Mouse (Mus musculus) neural tube, embryonic 12.5 days (tissue): Measurements from ENCODE around the gene Mrps12. TPM values are rescaled to one million over a fixed set of nuclear protein-coding genes. Genes with fewer than 3 reads are reported as not detected.

Source experiments
- ATAC-seq: fragments of 200-750 bp; cut with Nextera tagmentation; 2 replicates; pipeline ENCODE4 v1.8.0; 2017; ENCODE audit warnings: low read depth, mild to moderate bottlenecking, moderate TSS enrichment, moderate library complexity; ENCODE audit not compliant: low FRiP score
- H3K27ac ChIP-seq: fragments of 300-500 bp; sonication (generic); 2 replicates; pipeline ENCODE4 v1.5.1; 2016
- H3K27me3 ChIP-seq: fragments of 300-500 bp; sonication (generic); replicated peaks from 2 replicates; pipeline ENCODE4 v1.6.1; 2016; ENCODE audit warnings: mild to moderate bottlenecking
- H3K36me3 ChIP-seq: fragments of 300-500 bp; sonication (generic); 2 replicates; pipeline ENCODE4 v1.6.1; 2016; ENCODE audit warnings: mild to moderate bottlenecking
- H3K4me1 ChIP-seq: fragments of 300-500 bp; sonication (generic); 2 replicates; pipeline ENCODE4 v1.6.1; 2016
- H3K4me2 ChIP-seq: fragments of 300-500 bp; sonication (generic); replicated peaks from 2 replicates; pipeline ENCODE4 v1.6.1; 2016; ENCODE audit warnings: mild to moderate bottlenecking
- H3K4me3 ChIP-seq: fragments of 300-500 bp; sonication (generic); 2 replicates; pipeline ENCODE4 v1.5.1; 2016
- H3K9ac ChIP-seq: fragments of 300-500 bp; sonication (generic); 2 replicates; pipeline ENCODE4 v1.6.1; 2016; ENCODE audit warnings: mild to moderate bottlenecking
- H3K9me3 ChIP-seq: fragments of 300-500 bp; sonication (generic); 2 replicates; pipeline ENCODE4 v1.6.1; 2016; ENCODE audit warnings: mild to moderate bottlenecking
- WGBS: fragments of 180-500 bp; shearing (Covaris S2); methylation state at CpG from one replicate; pipeline ENCODE4 v1.1.7; 2016; 5-methylcytosine and 5-hydroxymethylcytosine counted together
- polyA plus RNA-seq: library from polyadenylated mRNA; unstranded; fragments of >200 nt; fragmentation: Nextera tagmentation; extraction: Ambion mirVana; gene quantifications from 2 replicates; pipeline ENCODE4 v1.2.1, GENCODE M21; 2016

Gene Mrps12
- polyA plus RNA-seq, 1 experiment from 2014 or later = 127 TPM

DNA sequence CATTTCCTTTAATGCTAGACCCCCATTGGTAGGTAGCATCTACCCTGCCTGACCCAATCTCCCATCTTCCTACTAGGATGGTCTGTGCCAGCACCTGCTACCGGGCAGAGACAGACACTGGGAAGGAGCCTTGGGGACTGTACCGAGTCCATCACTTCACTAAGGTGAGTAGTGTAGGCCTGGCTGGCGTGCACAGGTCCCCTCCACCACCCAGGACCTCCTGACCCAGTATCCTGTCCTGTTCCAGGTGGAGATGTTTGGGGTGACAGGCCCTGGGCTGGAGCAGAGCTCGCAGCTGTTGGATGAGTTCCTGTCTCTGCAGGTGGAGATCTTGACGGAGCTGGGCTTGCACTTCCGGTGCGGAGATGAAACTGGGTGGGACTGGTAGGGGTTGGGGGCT is 8.3 kb upstream of the Mrps12 start:
- Histone ChIP-seq H3K36me3 (peaks cover 44% of the 10 kb centered on the region), H3K27me3 (no peaks in the 10 kb centered on the region), H3K27ac (no peak overlapping the region), H3K4me2 (no peak overlapping the region), H3K4me1 (no peaks in the 10 kb centered on the region), H3K9me3 (no peaks in the 10 kb centered on the region), H3K9ac (no peak overlapping the region), H3K4me3 (no peak overlapping the region)
- ATAC-seq = no peak
- 96% methylated on average over 7 of the region's 7 CpGs for WGBS

DNA sequence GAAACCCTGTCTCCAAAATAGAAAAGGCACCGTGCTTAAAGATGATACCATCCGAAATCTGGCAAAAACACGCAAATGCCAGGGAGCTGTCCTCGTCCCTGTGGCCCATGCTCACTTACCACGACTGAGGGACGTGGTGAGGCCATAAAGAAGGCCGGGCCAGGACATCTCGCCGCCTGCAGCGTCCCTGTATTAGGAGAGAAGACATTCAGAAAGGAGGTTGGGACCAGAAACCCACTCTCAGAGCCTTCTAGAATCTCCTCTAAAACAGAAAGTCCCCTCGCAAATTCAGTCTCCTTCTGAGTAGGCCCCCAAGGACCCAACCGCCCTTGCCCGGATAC is 282 bp downstream of the Mrps12 start:
- Histone ChIP-seq H3K27me3 (no peaks in the 10 kb centered on the region), H3K27ac (no peak overlapping the region), H3K4me1 (peaks cover 10% of the 10 kb centered on the region), H3K9ac (peak overlapping the region; percentile 80), H3K4me2 (peak overlapping the region; percentile 83), H3K4me3 (peak overlapping the region; percentile 63), H3K9me3 (no peaks in the 10 kb centered on the region), H3K36me3 (peaks cover 46% of the 10 kb centered on the region)
- 1% methylated on average over 13 of the region's 13 CpGs for WGBS
- peak; percentile 18 for ATAC-seq

DNA sequence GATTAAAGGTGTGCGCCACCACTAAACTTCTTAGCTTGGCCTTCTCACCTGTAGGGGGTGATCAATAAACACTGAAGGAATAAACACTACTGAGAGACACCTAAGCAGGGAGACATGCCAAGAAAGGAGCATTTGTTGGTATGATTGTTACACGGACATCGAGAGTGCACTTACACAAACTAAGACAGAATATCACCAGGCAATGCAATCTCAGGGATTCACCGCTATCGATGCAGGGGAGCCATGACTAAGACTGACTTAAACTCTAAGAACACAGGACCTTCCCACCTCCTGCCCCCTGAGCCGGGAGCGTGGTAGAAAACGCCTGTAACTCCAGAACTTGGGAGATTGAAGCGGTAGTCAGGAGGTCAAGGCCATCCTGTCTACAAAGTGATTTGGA is 671 bp downstream of the Mrps12 start:
- H3K4me3 ChIP-seq = peak overlapping the region; percentile 63
- no peaks in the 10 kb centered on the region for H3K9me3 ChIP-seq
- H3K36me3 ChIP-seq = peaks cover 42% of the 10 kb centered on the region
- no peaks in the 10 kb centered on the region for H3K27me3 ChIP-seq
- H3K4me2 ChIP-seq = peak overlapping the region; percentile 83
- no peak for ATAC-seq
- 40% methylated on average over 9 of the region's 9 CpGs for WGBS
- H3K27ac ChIP-seq = no peak overlapping the region
- peak overlapping the region; percentile 80 for H3K9ac ChIP-seq
- H3K4me1 ChIP-seq = peaks cover 10% of the 10 kb centered on the region

DNA sequence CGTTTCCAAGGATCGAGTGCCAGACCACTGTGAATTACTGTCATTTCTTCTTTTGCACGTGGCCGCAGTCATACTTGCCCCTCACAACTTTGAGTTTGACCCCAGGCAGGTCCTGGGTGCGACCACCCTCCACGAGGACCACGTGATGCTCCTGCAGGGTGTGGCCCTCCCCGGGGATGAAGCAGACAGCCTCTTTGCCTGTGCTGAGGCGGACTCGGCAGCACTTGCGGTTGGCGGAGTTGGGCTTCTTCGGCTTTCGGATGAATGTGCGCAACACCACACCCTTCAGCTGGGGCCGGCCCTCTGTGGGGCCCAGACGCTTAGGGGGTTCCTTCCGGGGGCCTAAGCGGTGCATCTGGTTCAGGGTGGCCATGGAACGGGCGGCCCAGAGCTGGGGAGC is 1.8 kb downstream of the Mrps12 start:
- Histone ChIP-seq H3K4me2 (no peak overlapping the region), H3K4me1 (peaks cover 10% of the 10 kb centered on the region), H3K27me3 (no peaks in the 10 kb centered on the region), H3K36me3 (peaks cover 32% of the 10 kb centered on the region), H3K4me3 (no peak overlapping the region), H3K9ac (no peak overlapping the region), H3K27ac (no peak overlapping the region), H3K9me3 (no peaks in the 10 kb centered on the region)
- ATAC-seq = no peak
- whole genome bisulfite sequencing = 95% methylated on average over 21 of the region's 21 CpGs

DNA sequence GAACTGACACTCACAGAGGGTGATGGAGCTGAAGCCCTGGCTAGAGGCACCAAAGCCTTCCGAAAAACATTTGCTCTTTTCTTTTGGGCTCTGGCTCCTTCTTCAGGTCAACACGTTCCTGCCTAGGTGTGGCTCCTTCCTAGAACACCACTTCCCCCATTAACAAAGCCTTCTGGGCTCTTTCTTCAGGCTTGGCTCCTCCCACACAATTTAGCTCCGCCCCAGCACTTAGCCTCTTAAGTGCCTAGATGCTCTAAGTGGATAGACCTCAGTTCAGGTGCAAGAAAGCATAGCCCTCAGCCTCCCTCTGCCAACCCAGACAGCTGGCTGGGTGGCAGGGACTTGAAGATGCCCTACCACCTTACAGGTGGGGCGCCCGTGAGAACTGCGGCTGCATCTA is 5.9 kb downstream of the Mrps12 start:
- peaks cover 6% of the 10 kb centered on the region; the same call in 1 of the 2 replicates for H3K4me1 ChIP-seq
- H3K9me3 ChIP-seq = peaks cover 6% of the 10 kb centered on the region; the same call in 1 of the 2 replicates
- WGBS = 79% methylated on average over 6 of the region's 6 CpGs
- no peak overlapping the region for H3K4me3 ChIP-seq
- H3K4me2 ChIP-seq = no peak overlapping the region
- H3K27ac ChIP-seq = no peak overlapping the region
- no peak overlapping the region for H3K9ac ChIP-seq
- peaks cover 8% of the 10 kb centered on the region; the same call in 1 of the 2 replicates for H3K27me3 ChIP-seq
- ATAC-seq = no peak
- H3K36me3 ChIP-seq = peaks cover 26% of the 10 kb centered on the region

DNA sequence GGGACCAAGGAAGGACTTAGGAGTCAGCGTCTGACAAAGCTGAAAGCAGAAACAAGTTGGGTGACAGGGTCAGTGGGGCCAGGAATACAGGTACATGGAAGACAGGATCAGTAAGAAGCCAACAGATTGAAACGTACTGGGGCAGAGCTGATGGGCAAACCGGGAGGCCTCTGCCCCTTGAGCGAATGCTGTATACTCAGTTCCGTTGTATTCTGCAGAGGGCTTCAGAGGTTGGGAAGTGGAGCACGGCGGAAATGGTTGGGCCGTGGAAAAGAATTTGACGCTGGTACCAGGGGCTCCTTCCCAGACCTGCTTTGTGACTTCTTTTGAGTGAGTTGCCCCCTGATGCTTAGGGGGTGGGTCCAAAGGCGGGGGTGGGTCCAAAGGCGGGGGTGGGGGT is 8.4 kb downstream of the Mrps12 start:
- peaks cover 6% of the 10 kb centered on the region; the same call in 1 of the 2 replicates for H3K9me3 ChIP-seq
- no peak overlapping the region for H3K9ac ChIP-seq
- no peak overlapping the region for H3K27ac ChIP-seq
- peaks cover 6% of the 10 kb centered on the region; the same call in 1 of the 2 replicates for H3K4me1 ChIP-seq
- 0 out of 2 replicates have a peak, but pooled peaks have one; percentile 35 for ATAC-seq
- H3K4me2 ChIP-seq = peak overlapping the region; percentile 70
- peaks cover 14% of the 10 kb centered on the region for H3K36me3 ChIP-seq
- WGBS = 5% methylated on average over 11 of the region's 11 CpGs
- H3K27me3 ChIP-seq = peaks cover 8% of the 10 kb centered on the region; the same call in 1 of the 2 replicates
- H3K4me3 ChIP-seq = peak overlapping the region; percentile 39

DNA sequence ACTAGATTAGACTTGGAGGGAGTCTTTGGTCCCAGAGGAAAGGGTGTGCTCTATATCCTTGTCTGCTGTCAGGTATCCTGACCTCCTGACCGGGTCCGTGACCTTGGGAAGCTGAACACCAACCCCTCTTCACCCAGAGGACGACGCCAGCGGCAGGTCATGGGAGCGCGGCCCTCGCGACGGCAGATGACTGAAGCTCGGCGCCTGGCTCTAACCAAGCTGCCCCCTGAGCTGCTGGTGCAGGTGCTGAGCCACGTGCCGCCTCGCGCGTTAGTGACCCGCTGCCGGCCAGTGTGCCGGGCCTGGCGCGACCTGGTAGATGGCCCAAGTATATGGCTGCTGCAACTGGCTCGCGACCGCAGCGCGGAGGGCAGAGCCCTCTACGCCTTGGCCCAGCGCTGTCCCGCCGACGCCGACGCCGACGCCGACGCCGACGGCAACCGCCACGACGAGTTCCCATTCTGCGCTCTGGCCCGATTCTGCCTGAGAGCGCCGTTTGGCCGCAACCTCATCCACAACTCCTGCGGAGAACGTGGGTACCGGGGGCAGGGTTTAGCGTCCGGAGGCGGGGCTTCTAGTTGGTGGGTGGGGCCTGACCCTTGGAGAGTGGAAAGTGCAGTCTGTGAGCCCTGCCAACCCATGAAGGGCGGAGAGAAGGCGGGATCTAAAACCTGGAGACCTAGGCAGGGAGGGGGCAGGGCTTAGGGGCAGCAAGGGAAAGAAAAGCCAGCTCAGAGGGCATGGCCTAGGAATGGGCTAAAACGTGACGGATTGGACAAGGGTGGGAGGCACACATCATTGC is 9.1 kb downstream of the Mrps12 start:
- Histone ChIP-seq H3K4me3 (peak overlapping the region; percentile 39), H3K36me3 (peaks cover 9% of the 10 kb centered on the region), H3K27ac (no peak overlapping the region), H3K9ac (peak overlapping the region; percentile 50; the same call in 1 of the 2 replicates), H3K9me3 (peaks cover 6% of the 10 kb centered on the region; the same call in 1 of the 2 replicates), H3K27me3 (peaks cover 8% of the 10 kb centered on the region; the same call in 1 of the 2 replicates), H3K4me2 (peak overlapping the region; percentile 70), H3K4me1 (peaks cover 10% of the 10 kb centered on the region; the same call in 1 of the 2 replicates)
- ATAC-seq = peak; percentile 71
- WGBS = 2% methylated on average over 58 of the region's 58 CpGs

DNA sequence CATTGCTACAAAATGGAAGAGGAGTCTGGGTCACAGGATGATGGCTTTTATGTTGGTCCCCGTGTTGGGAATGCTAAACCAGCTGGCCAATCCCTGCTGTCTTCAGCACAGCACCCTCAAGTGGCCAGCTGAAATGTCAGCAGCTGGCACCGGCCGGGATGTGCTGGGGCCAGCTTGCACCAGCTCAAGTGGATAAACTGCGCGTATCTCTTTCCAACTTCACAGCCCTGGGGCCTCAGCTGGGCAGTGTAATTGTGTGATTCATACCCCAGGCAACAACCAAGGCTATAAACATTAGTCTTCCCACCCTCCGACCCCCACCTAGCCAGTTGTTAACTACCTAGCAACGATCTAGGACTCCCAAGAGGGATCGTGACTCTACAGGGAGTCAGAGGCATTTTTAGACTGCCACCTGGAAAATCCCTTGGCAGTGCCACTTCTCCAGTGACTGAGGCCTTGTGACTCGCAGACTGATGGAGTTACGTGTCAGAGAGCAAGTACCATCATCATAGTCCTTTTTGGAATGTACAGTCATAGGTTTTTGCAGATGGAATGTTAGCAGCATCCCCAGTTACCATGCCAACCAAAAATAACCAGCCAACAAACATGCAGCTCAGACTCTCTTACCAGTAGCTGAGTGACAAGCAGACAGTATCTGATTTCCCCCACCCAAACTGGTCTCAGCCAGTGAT is 13.8 kb downstream of the Mrps12 start:
- H3K9me3 ChIP-seq = peaks cover 6% of the 10 kb centered on the region; the same call in 1 of the 2 replicates
- 42% methylated on average over 10 of the region's 10 CpGs for WGBS
- H3K9ac ChIP-seq = no peak overlapping the region
- no peak overlapping the region for H3K4me3 ChIP-seq
- peak; percentile 61 for ATAC-seq
- H3K27ac ChIP-seq = no peak overlapping the region
- peaks cover 12% of the 10 kb centered on the region; the same call in 1 of the 2 replicates for H3K4me1 ChIP-seq
- peaks cover 8% of the 10 kb centered on the region; the same call in 1 of the 2 replicates for H3K27me3 ChIP-seq
- H3K4me2 ChIP-seq = no peak overlapping the region
- H3K36me3 ChIP-seq = no peaks in the 10 kb centered on the region

DNA sequence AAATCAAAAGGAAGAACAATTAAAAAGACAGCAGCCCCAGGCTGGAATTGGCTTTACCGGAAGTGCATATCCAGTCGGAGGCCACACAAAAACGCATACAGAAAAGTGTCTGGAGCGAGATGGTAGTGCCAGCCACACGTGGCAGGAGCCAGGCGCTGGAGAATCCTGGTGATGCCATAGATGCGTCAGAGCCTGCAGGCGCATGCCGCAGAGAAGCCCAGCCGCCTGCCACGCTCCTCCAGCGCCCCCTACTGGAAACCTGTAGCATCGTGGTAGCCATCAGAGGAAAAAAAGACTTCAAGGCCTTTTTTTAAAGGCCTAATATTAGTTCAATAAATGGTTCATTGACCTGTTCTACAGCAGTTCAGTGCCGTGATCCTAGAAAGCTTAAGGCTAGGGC is 15.0 kb downstream of the Mrps12 start:
- WGBS = 8% methylated on average over 14 of the region's 14 CpGs
- H3K9ac ChIP-seq = no peak overlapping the region
- peak overlapping the region; percentile 36 for H3K4me2 ChIP-seq
- H3K36me3 ChIP-seq = no peaks in the 10 kb centered on the region
- H3K27me3 ChIP-seq = no peaks in the 10 kb centered on the region
- ATAC-seq = 0 out of 2 replicates have a peak, but pooled peaks have one; percentile 62
- peaks cover 6% of the 10 kb centered on the region; the same call in 1 of the 2 replicates for H3K9me3 ChIP-seq
- no peak overlapping the region for H3K27ac ChIP-seq
- no peak overlapping the region for H3K4me3 ChIP-seq
- H3K4me1 ChIP-seq = peaks cover 6% of the 10 kb centered on the region; the same call in 1 of the 2 replicates

DNA sequence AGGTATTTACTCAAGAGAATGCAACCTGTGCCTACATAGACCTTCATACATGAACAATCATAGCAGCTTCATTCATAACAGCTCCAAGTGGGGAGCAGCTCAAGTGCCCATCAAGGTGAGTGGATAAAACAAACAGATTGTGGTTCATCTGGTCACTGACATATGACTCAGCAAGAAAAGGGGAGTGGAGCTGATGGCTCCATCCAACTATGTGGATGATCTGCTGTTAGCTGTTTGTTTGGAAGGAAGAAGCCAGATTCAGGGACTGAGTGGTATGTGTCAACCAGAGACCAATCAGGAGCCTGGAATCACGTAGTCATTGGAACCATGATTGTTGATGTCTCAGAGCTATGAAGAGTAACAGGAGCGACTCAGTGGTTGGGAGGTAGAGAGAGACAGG is 17.0 kb downstream of the Mrps12 start:
- H3K9me3 ChIP-seq = no peaks in the 10 kb centered on the region
- no peaks in the 10 kb centered on the region for H3K36me3 ChIP-seq
- H3K9ac ChIP-seq = no peak overlapping the region
- no peak for ATAC-seq
- no peaks in the 10 kb centered on the region for H3K27me3 ChIP-seq
- no peak overlapping the region for H3K27ac ChIP-seq
- H3K4me2 ChIP-seq = no peak overlapping the region
- H3K4me3 ChIP-seq = no peak overlapping the region
- peaks cover 6% of the 10 kb centered on the region; the same call in 1 of the 2 replicates for H3K4me1 ChIP-seq
- 94% methylated on average over 2 of the region's 2 CpGs for WGBS

DNA sequence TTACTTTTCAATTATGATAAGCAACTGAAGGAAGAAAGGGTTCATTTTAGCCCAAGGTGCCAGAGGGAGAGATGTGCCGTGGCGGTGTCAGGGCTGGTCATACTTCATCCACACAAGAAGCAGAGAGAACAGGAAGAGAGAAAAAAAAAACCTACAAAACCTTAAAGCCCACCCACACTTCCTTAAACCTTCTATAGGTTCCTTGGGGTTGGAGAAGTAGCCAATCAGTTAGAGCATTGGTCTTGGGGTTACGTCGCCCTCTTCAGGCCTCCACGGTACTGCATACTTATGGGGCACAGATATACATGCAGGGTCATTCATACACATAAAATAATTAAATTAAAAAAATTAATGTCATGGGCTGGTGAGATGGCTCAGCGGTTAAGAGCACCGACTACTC is 19.5 kb downstream of the Mrps12 start:
- ATAC-seq = no peak
- H3K27ac ChIP-seq = no peak overlapping the region
- H3K9ac ChIP-seq = no peak overlapping the region
- no peaks in the 10 kb centered on the region; the same call in 1 of the 2 replicates for H3K4me1 ChIP-seq
- no peak overlapping the region for H3K4me3 ChIP-seq
- H3K4me2 ChIP-seq = no peak overlapping the region
- no peaks in the 10 kb centered on the region for H3K9me3 ChIP-seq
- H3K27me3 ChIP-seq = no peaks in the 10 kb centered on the region
- 93% methylated on average over 7 of the region's 7 CpGs for WGBS
- H3K36me3 ChIP-seq = no peaks in the 10 kb centered on the region
